Mouse (Mus musculus) left cerebral cortex, adult 11 months (tissue): ENCODE results near the gene Plk4.
"Not testable (repeated sequence)": the region's sequence is repeated elsewhere in the genome, so short reads cannot be mapped to it uniquely, and the experiment has no call there.

ENCODE experiments used
- DNase-seq: peaks from one replicate; pipeline ENCODE4 v3.0.0; 2022; ENCODE audit warnings: low spot score

Plk4 gene

GRCm38 (mm10) chr3:40799530-40800372, at the start of gene Plk4:
Plk4 (plus strand) TSS chr3:40800019.
- peak; percentile 90 for DNase-seq

DNA sequence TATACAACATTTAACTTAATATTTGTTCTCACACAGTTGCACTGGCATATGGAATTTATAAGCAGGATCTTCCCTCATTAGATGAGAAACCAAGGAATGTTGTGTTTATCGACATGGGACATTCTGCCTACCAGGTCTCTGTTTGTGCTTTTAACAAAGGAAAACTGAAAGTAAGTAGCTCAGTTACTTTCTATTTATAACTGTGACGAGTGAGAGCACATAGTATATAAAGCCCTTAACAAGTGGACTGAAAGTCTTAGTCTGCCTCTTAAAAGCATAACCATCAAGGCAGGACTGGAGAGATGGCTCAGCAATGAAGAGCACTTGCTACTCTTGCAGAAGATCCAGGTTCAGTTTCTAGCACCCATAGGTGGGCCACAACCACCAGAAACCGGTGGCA, 39.1 kb upstream of the Plk4 start:
- no peak for DNase-seq

DNA sequence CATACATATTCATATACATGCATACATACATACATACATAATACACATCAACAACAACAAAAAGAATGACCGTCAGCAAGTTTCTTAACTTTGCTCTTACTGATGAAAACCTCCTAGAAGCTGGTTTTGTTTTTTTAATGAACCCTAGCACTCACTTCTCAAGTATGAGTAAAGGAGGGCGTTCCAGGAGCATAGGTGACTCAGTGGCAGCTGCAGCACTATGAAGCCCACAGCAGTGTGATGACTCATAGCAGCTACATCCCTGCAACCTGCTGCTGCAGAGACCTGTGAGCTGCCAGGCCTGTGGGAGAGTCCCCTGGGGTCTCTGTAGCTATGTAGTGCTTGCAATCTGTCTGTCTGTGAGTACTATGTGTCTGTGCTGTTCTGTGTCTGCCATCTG, 38.5 kb upstream of the Plk4 start:
- peak; percentile 4 for DNase-seq

- DNase-seq, result no peak
Measured at GRCm38 (mm10) chr3:40793783-40794182, 6.0 kb upstream of the Plk4 start.

GRCm38 (mm10) chr3:40798054-40798453, 1.8 kb upstream of the Plk4 start:
- no peak for DNase-seq

DNA sequence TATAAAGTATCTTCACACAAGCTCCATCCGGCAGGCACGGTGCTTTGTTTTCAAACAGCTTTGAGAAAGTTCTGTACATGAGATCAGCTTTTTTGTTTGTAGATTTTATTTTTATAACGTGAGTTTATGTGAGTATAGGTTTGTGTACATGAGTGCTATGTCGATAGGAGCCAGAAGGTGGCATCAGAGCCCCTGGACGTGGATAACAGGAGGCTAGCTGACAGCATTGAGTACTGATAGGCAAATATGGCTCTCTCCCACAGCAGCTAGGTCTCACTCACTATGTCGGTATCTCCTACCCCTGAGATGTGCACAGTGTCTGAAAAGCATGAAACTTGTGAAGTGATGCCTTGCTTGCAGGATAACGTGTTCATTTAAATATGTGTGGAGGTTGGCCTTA, 1.3 kb upstream of the Plk4 start:
- DNase-seq, result peak; percentile 10

DNA sequence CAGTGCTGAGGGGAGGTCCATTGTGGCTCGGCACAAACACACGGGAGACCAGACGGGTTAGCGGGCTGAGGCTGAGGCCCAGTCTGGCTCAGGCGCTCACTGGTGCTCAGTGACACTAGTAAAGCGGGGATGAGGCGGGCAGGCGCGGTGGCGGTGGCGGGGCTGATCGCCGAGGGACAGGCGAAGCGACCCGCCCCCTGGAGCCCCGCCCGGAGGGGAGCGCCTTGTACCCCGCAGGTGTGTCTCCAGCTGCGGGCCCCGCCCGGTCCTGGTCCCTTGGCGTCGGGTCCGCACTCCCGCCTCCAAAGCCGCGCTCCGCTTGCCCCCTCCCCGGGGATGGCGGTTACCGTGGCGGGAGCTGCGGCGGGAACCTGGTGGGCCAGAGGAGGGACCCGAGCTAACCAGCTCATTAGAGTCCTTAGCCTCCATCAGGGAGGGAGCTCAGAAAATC, 579 bp downstream of the Plk4 start:
- peak; percentile 7 for DNase-seq

- no peak for DNase-seq
Measured at GRCm38 (mm10) chr3:40806871-40807270, 7.1 kb downstream of the Plk4 start.

- no peak for DNase-seq
Measured at GRCm38 (mm10) chr3:40808686-40809085, 8.9 kb downstream of the Plk4 start.

GRCm38 (mm10) chr3:40809894-40810293, 10.1 kb downstream of the Plk4 start:
- DNase-seq, result no peak

DNA sequence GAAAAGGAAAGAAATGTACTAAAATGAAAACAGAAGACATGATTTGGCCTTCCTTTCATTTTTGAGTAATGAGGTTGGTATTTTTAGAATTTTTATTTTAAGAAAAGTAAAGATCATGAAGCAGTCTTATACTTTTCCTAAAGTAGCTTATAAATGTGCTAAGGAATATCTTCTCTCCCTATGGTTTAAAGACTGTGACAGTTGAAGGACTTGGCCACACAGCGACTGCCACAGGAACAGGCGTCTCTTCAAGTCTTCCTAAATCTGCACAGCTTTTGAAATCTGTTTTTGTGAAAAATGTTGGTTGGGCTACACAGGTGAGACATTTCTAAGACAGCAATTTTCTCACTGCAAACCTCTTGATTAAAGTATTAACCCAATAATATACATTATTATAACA, 13.5 kb downstream of the Plk4 start:
- DNase-seq, result no peak

DNA sequence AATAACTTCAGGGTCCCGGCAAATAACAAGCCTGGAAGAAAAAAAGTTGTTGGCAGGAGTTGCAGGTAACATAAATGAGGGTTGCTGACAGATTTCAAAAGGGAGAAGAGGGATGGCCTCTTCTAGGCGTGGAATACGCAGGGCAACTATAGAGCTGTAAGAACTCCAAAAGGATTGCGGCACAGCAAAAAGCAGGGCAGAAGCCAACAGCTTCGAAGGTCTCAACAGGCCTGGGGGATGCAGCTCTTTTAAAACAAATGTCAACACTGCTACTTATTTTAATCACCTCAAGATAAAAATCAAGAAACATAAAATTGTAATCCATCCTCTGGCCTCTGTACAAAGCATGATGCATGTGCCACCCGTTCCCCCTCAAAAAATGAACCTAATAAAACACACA, 45.7 kb downstream of the Plk4 start:
- not testable (repeated sequence) for DNase-seq

GRCm38 (mm10) chr3:40846473-40846956, 46.7 kb downstream of the Plk4 start, which contains the start of gene Mfsd8:
Mfsd8 (minus strand) TSS chr3:40846886.
- DNase-seq, result peak; percentile 96

DNA sequence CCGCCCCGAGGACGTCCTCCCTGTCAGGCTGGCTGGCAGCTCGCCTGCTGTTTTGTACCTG, 47.0 kb downstream of the Plk4 start, which contains the start of gene Abhd18:
Gene Abhd18 (plus strand): TSS at position 14 of the 61 bp plus-strand sequence.
- not testable (repeated sequence) for DNase-seq

GRCm38 (mm10) chr3:40847018-40847417, 47.2 kb downstream of the Plk4 start:
- peak; percentile 50 for DNase-seq

GRCm38 (mm10) chr3:40847936-40848335, 48.1 kb downstream of the Plk4 start:
- not testable (repeated sequence) for DNase-seq

GRCm38 (mm10) chr3:40853123-40853738, 53.4 kb downstream of the Plk4 start:
- DNase-seq, result not testable (repeated sequence)
